Mouse (Mus musculus) MEL (cell line): Measurements from ENCODE around the gene Syt16. TPM values are rescaled to one million over a fixed set of nuclear protein-coding genes. Genes with fewer than 3 reads are reported as not detected.

Experiments used
- DNase-seq: peaks from one replicate; pipeline ENCODE4 v3.0.0; 2011; ENCODE audit warnings: low read depth, low spot score
- H3K27ac ChIP-seq: 2 replicates; pipeline ENCODE4 v1.5.1; 2012; ENCODE audit warnings: low read depth, mild to moderate bottlenecking, control low read depth, low read length, moderate library complexity; ENCODE audit not compliant: control insufficient read depth
- H3K27me3 ChIP-seq, 2 experiments: fragments of 150-350 bp in 1 of 2; sonication (generic) in 1 of 2; 2 replicates each; pipeline ENCODE4 v1.6.1; 2012; ENCODE audit warnings: low read length in 2 of 2, mild to moderate bottlenecking in 2 of 2, improper control_type of control experiment in 1 of 2, moderate library complexity in 1 of 2; ENCODE audit not compliant: insufficient read depth in 2 of 2, control insufficient read depth in 1 of 2
- H3K36me3 ChIP-seq, 2 experiments: 2 replicates each; pipeline ENCODE4 v1.6.1; 2012 to 2014; ENCODE audit warnings: low read length in 2 of 2, improper control_type of control experiment in 1 of 2, inconsistent platforms in 1 of 2, mild to moderate bottlenecking in 1 of 2; ENCODE audit not compliant: insufficient read depth in 2 of 2, control insufficient read depth in 1 of 2
- H3K4me1 ChIP-seq, 2 experiments: fragments of 150-350 bp in 1 of 2; sonication (generic) in 1 of 2; 2 replicates each; pipeline ENCODE4 v1.6.1; 2012; ENCODE audit warnings: low read length in 2 of 2, improper control_type of control experiment in 1 of 2, mild to moderate bottlenecking in 1 of 2; ENCODE audit not compliant: insufficient read depth in 2 of 2, control insufficient read depth in 1 of 2
- H3K4me3 ChIP-seq, 2 experiments: fragments of 150-350 bp in 1 of 2; sonication (generic) in 1 of 2; 2 replicates each; pipeline ENCODE4 v1.5.1; 2012; ENCODE audit warnings: low read depth in 2 of 2, low read length in 2 of 2, mild to moderate bottlenecking in 2 of 2, moderate library complexity in 2 of 2, control low read depth in 1 of 2, improper control_type of control experiment in 1 of 2; ENCODE audit not compliant: control insufficient read depth in 1 of 2, insufficient read depth in 1 of 2
- H3K79me2 ChIP-seq: 2 replicates; pipeline ENCODE4 v1.6.1; 2012; ENCODE audit warnings: mild to moderate bottlenecking, low read length, moderate library complexity; ENCODE audit not compliant: control insufficient read depth, poor library complexity, insufficient read depth
- H3K9ac ChIP-seq: 2 replicates; pipeline ENCODE4 v1.6.1; 2012; ENCODE audit warnings: low read depth, mild to moderate bottlenecking, control low read depth, low read length, moderate library complexity; ENCODE audit not compliant: control insufficient read depth, poor library complexity, severe bottlenecking
- H3K9me3 ChIP-seq: fragments of 150-350 bp; sonication (generic); replicated peaks from 2 replicates; pipeline ENCODE4 v1.6.1; 2012; ENCODE audit warnings: mild to moderate bottlenecking, low read length, improper control_type of control experiment, moderate library complexity; ENCODE audit not compliant: insufficient read depth
- E2F4 ChIP-seq: IDR thresholded peaks from 2 replicates; pipeline ENCODE4 v1.6.1; 2011; ENCODE audit warnings: low read depth, low read length, improper control_type of control experiment, borderline replicate concordance
- EP300 ChIP-seq, 2 experiments: IDR thresholded peaks; 2 replicates each; pipeline ENCODE4 v1.6.1; 2011; ENCODE audit warnings: improper control_type of control experiment in 2 of 2, low read length in 2 of 2, low read depth in 1 of 2, mild to moderate bottlenecking in 1 of 2
- GABPA ChIP-seq: IDR thresholded peaks from 2 replicates; pipeline ENCODE4 v1.6.1; 2012; ENCODE audit warnings: low read depth, mild to moderate bottlenecking, inconsistent platforms, low read length, improper control_type of control experiment, moderate library complexity
- HCFC1 ChIP-seq: IDR thresholded peaks from 2 replicates; pipeline ENCODE4 v1.6.1; 2012; ENCODE audit warnings: low read depth, mild to moderate bottlenecking, inconsistent platforms, low read length, improper control_type of control experiment, moderate library complexity
- MAFK ChIP-seq: IDR thresholded peaks from 2 replicates; pipeline ENCODE4 v1.6.1; 2011; ENCODE audit warnings: low read depth, mild to moderate bottlenecking, low read length, improper control_type of control experiment, borderline replicate concordance
- MYB ChIP-seq: IDR thresholded peaks from 2 replicates; pipeline ENCODE4 v1.6.1; 2011; ENCODE audit warnings: mild to moderate bottlenecking, low read depth, low read length, improper control_type of control experiment
- POLR2AphosphoS5 ChIP-seq: IDR thresholded peaks from 2 replicates; pipeline ENCODE4 v1.6.1; 2012; ENCODE audit warnings: low read depth, borderline replicate concordance, mild to moderate bottlenecking, inconsistent platforms, low read length, moderate library complexity, mixed read lengths
- RCOR1 ChIP-seq: IDR thresholded peaks from 2 replicates; pipeline ENCODE4 v1.6.1; 2012; ENCODE audit warnings: low read depth, mild to moderate bottlenecking, inconsistent platforms, low read length, improper control_type of control experiment
- TAL1 ChIP-seq: IDR thresholded peaks from 2 replicates; pipeline ENCODE4 v1.6.1; 2012; ENCODE audit warnings: mild to moderate bottlenecking, inconsistent platforms, low read length, moderate library complexity, mixed read lengths
- USF1 ChIP-seq: IDR thresholded peaks from 2 replicates; pipeline ENCODE4 v1.6.1; 2014; ENCODE audit warnings: low read depth, mild to moderate bottlenecking, inconsistent platforms, low read length, improper control_type of control experiment, moderate library complexity
- USF2 ChIP-seq, 2 experiments: IDR thresholded peaks; 2 replicates each; pipeline ENCODE4 v1.6.1; 2011 to 2012; ENCODE audit warnings: improper control_type of control experiment in 2 of 2, low read length in 2 of 2, borderline replicate concordance in 1 of 2, inconsistent platforms in 1 of 2, low read depth in 1 of 2, mild to moderate bottlenecking in 1 of 2; ENCODE audit not compliant: insufficient read depth in 1 of 2
- ZKSCAN1 ChIP-seq: IDR thresholded peaks from 2 replicates; pipeline ENCODE4 v1.6.1; 2012; ENCODE audit warnings: low read depth, mild to moderate bottlenecking, inconsistent platforms, low read length, improper control_type of control experiment, moderate library complexity
- ZMIZ1 ChIP-seq: IDR thresholded peaks from 2 replicates; pipeline ENCODE4 v1.6.1; 2012; ENCODE audit warnings: low read depth, mild to moderate bottlenecking, inconsistent platforms, low read length, improper control_type of control experiment, moderate library complexity
- ZNF384 ChIP-seq: IDR thresholded peaks from 2 replicates; pipeline ENCODE4 v1.6.1; 2012; ENCODE audit warnings: low read depth, mild to moderate bottlenecking, inconsistent platforms, low read length, improper control_type of control experiment
- polyA plus RNA-seq, 2 experiments: library from polyadenylated mRNA; stranded (reverse) in 1 of 2; unstranded in 1 of 2; fragments of >175 nt in 1 of 2; fragments of >200 nt in 1 of 2; gene quantifications; 2 replicates each; pipeline versions ENCODE4 v1.2.1 to v1.2.4; 2012; ENCODE audit warnings: low replicate concordance in 2 of 2, low read depth in 1 of 2; ENCODE audit not compliant: insufficient read length in 2 of 2, insufficient read depth in 1 of 2, missing spikeins in 1 of 2
- total RNA-seq: library from RNA; depleted of rRNA; stranded (reverse); fragments of 300-350 nt; gene quantifications from 2 replicates; pipeline ENCODE4 v1.2.3, GENCODE M21; 2012

Syt16 gene
- total and polyA plus RNA-seq, 3 experiments: 0.07 TPM; not detected in 2

DNA sequence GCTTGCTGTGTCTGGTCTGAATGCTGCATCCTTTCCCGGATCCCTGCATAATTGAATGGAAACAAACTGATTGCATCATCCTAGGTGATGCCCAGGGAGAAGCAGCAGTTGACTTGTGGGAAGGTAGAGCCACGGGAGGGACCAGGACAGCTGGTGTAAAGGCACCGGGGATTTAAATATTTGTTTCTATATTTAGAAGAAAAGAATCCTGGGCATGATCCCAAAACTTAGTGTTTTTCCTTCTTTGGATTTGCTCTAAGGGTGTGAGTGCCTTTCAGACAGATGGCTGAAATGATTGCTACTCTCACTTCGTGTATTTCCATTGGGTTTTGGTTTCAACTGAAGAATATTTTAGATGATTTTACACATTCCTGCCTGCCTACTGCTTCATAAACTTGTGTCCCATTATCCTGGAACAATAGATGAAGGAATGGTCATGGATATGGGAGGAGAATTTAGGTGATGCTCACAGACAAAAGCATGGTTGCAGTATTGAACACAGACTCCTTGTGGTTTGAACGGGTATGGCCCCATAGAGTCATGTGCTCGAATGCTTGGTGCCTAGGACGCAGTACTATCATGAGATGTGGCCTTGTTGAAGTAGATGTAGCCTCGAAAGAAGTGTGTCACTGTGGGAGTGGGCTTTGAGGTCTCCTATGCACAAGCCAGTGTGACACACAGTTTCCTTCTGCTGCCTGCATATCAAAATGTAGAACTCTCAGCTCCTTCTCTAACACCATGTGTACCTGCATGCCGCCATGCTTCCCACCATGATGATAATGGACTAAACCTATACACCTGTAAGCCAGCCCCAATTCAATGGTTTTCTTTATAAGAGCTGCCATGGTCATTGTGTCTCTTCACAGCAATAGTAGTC lies 306.2 kb downstream of the Syt16 start:
- TF ChIP-seq HCFC1 (no peak), MAFK (no peak), TAL1 (no peak), GABPA (no peak), EP300 (IDR thresholded peaks at IDR 0.05; ENCODE audit: low read depth in 1 of 2, low read length in 2 of 2) (no peak), MYB (no peak), RCOR1 (no peak), USF2 (IDR thresholded peaks at IDR 0.05; ENCODE audit: borderline replicate concordance in 1 of 2, insufficient read depth in 1 of 2, low read depth in 1 of 2, low read length in 2 of 2) (no peak), ZNF384 (no peak), E2F4 (no peak), ZKSCAN1 (no peak), USF1 (no peak), POLR2AphosphoS5 (no peak), ZMIZ1 (no peak)
- H3K27ac ChIP-seq: no peak overlapping the region
- no peak overlapping the region for H3K9ac ChIP-seq
- H3K4me1 ChIP-seq: no peaks in the 10 kb centered on the region
- H3K4me3 ChIP-seq: no peak overlapping the region
- no peaks in the 10 kb centered on the region for H3K27me3 ChIP-seq
- DNase-seq: no peak
- H3K36me3 ChIP-seq: no peaks in the 10 kb centered on the region
- no peaks in the 10 kb centered on the region for H3K9me3 ChIP-seq
- H3K79me2 ChIP-seq: no peaks in the 10 kb centered on the region

DNA sequence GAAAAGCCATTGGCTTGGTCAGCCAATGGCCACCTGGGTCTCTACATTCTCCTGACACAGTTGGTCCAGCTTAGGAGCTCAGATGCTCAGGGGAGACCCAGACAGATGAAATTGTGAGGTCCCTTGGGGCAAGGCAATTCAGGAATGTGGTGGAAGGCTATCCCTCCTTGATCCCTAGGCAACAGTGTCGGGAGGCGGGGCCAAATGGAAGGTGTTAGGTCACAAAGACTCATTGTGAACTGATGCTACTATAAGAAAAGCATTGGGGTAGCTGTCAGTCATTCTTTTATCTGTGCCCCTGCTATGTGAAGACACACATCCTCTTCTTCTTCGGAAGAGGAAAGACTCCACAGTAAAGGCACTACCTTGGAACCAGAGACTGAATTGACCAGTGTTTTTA lies 315.1 kb downstream of the Syt16 start:
- no peak overlapping the region for H3K9ac ChIP-seq
- no peaks in the 10 kb centered on the region for H3K36me3 ChIP-seq
- no peaks in the 10 kb centered on the region for H3K4me1 ChIP-seq
- H3K27me3 ChIP-seq: no peaks in the 10 kb centered on the region
- TF ChIP-seq TAL1: no peak
- no peaks in the 10 kb centered on the region for H3K9me3 ChIP-seq
- H3K79me2 ChIP-seq: no peaks in the 10 kb centered on the region
- DNase-seq: no peak
- no peak overlapping the region for H3K27ac ChIP-seq
- H3K4me3 ChIP-seq: no peak overlapping the region
